Mouse (Mus musculus): ENCODE measurements around the gene Chst11.
A peak's percentile ranks its signal among the peaks of the same experiment; 100 is the strongest.

Gene Chst11

GRCm38 (mm10) chr10:83078723-83079122 is 93.4 kb downstream of the Chst11 start:
- no peak for DNase-seq (ENCODE audit: low read depth)

GRCm38 (mm10) chr10:83079755-83080154 is 94.5 kb downstream of the Chst11 start:
- DNase-seq (ENCODE audit: low read depth), result no peak

- no peak for DNase-seq (ENCODE audit: low read depth)
Measured at GRCm38 (mm10) chr10:83080275-83080741, 95.0 kb downstream of the Chst11 start.

- no peak for DNase-seq (ENCODE audit: low read depth)
Measured at GRCm38 (mm10) chr10:83080930-83081329, 95.6 kb downstream of the Chst11 start.

GRCm38 (mm10) chr10:83083946-83084345 is 98.6 kb downstream of the Chst11 start:
- peak; percentile 39 for DNase-seq (ENCODE audit: low read depth)

GRCm38 (mm10) chr10:83088318-83088717 is 103.0 kb downstream of the Chst11 start:
- DNase-seq (ENCODE audit: low read depth), result no peak

GRCm38 (mm10) chr10:83088826-83089225 is 103.5 kb downstream of the Chst11 start:
- no peak for DNase-seq (ENCODE audit: low read depth)

- DNase-seq (ENCODE audit: low read depth), result no peak
Measured at GRCm38 (mm10) chr10:83090185-83090584, 104.9 kb downstream of the Chst11 start.

- no peak for DNase-seq (ENCODE audit: low read depth)
Measured at GRCm38 (mm10) chr10:83093705-83094104, 108.4 kb downstream of the Chst11 start.

GRCm38 (mm10) chr10:83094248-83094647 is 109.0 kb downstream of the Chst11 start:
- DNase-seq (ENCODE audit: low read depth), result no peak

- DNase-seq (ENCODE audit: low read depth), result no peak
Measured at GRCm38 (mm10) chr10:83094821-83095725, 109.8 kb downstream of the Chst11 start.

- DNase-seq (ENCODE audit: low read depth), result no peak
Measured at GRCm38 (mm10) chr10:83096257-83096656, 111.0 kb downstream of the Chst11 start.

GRCm38 (mm10) chr10:83098940-83099339 is 113.6 kb downstream of the Chst11 start:
- DNase-seq (ENCODE audit: low read depth), result no peak

- no peak for DNase-seq (ENCODE audit: low read depth)
Measured at GRCm38 (mm10) chr10:83099669-83100068, 114.4 kb downstream of the Chst11 start.

- no peak for DNase-seq (ENCODE audit: low read depth)
Measured at GRCm38 (mm10) chr10:83100890-83101289, 115.6 kb downstream of the Chst11 start.

GRCm38 (mm10) chr10:83101421-83102207 is 116.3 kb downstream of the Chst11 start:
- no peak for DNase-seq (ENCODE audit: low read depth)

GRCm38 (mm10) chr10:83102745-83103144 is 117.4 kb downstream of the Chst11 start:
- no peak for DNase-seq (ENCODE audit: low read depth)

- no peak for DNase-seq (ENCODE audit: low read depth)
Measured at GRCm38 (mm10) chr10:83104221-83104620, 118.9 kb downstream of the Chst11 start.

GRCm38 (mm10) chr10:83106152-83106746 is 121.0 kb downstream of the Chst11 start:
- DNase-seq (ENCODE audit: low read depth), result no peak

GRCm38 (mm10) chr10:83107385-83107784 is 122.1 kb downstream of the Chst11 start:
- no peak for DNase-seq (ENCODE audit: low read depth)

- no peak for DNase-seq (ENCODE audit: low read depth)
Measured at GRCm38 (mm10) chr10:83107921-83108738, 122.8 kb downstream of the Chst11 start.

- no peak for DNase-seq (ENCODE audit: low read depth)
Measured at GRCm38 (mm10) chr10:83108946-83109345, 123.6 kb downstream of the Chst11 start.
